Mouse (Mus musculus): Measurements from ENCODE around the gene Scel.

Gene Scel

DNA sequence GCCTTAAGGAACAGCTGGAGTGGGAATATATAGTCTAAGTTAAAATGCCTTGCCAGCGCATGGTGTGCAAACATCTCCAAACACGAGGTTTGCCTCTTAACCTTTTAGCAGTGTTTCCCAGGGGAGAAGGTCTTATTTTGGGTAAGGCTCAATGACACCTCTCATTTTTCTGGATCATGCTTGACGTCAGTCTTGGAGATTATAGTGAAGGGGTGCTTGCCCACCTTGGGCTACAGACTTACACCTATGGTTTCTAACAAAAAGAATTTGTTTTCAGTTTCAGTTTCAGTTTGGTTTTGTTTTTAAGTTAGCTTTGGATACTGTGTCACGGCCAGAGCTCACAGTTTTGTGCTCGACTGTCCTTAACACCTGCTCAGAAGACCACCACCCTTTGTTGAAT lies 140.7 kb downstream of the Scel start:
- no peak for DNase-seq

DNA sequence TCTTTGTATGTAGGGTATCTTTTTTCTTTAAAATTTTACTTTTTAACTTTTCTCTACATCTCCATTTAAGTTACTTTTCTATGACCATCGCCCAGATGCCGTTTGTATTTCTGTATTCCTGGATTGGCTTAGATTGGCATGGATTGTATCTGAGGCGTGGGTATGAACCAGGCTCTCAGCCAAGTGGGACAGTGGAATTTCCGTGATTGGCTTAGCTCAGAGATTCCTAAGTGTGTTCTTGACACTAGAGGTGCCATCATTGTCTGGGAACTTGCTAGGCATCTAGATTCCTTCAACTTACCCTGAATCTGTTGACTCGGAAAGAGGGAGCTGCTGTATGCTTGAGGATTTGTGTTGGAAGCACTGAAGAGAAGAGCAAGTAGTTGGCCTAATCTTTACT lies 142.3 kb downstream of the Scel start:
- no peak for DNase-seq

DNA sequence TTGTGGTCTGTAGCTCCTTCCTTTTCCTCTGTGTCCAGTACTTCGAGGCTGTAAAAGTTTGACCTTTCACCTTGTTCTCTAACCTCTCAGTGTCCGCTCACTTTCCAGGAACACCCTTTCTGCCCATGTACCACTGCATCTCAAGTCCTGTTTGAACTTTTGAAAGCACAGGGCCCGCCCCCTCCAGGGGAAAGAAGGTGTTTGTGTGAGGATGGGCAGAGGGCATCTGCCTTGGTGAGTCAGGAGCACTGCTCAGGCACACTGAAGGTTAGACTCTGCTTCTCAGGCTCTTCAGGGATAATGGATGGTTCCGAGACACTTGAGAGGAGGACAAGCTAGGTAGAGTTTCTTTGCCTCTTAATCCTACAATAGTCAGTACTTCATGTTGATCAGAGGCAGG lies 144.7 kb downstream of the Scel start:
- DNase-seq = no peak

All from cerebellum, adult 11-12 months (tissue).